Mouse (Mus musculus) brain, embryonic 14.5 days (tissue): ENCODE measurements around the gene Sfxn1.

ENCODE experiments used
- CTCF ChIP-seq: fragments of 200-500 bp; IDR thresholded peaks from 2 replicates; pipeline ENCODE4 v1.5.1; 2012; ENCODE audit warnings: inconsistent platforms, mild to moderate bottlenecking, moderate library complexity, borderline replicate concordance; ENCODE audit not compliant: insufficient read depth, insufficient read length; ENCODE audit errors: extremely low read depth
- POLR2A ChIP-seq: fragments of 200-500 bp; IDR thresholded peaks from 2 replicates; pipeline ENCODE4 v1.6.1; 2012; ENCODE audit warnings: mild to moderate bottlenecking, inconsistent platforms, borderline replicate concordance; ENCODE audit not compliant: poor library complexity, insufficient read depth, insufficient read length, severe bottlenecking; ENCODE audit errors: extremely low read depth

GRCm38 (mm10) chr13:54023311-54023710, 48.4 kb upstream of the Sfxn1 start:
- TF ChIP-seq POLR2A (no peak), CTCF (no peak)
